Mouse (Mus musculus): Measurements from ENCODE around the gene Mecom. TPM values are rescaled to one million over a fixed set of nuclear protein-coding genes. Genes with fewer than 3 reads are reported as not detected.

Mecom gene
- polyA plus RNA-seq, 1 experiment from 2014 or later: 68.8 TPM

DNA sequence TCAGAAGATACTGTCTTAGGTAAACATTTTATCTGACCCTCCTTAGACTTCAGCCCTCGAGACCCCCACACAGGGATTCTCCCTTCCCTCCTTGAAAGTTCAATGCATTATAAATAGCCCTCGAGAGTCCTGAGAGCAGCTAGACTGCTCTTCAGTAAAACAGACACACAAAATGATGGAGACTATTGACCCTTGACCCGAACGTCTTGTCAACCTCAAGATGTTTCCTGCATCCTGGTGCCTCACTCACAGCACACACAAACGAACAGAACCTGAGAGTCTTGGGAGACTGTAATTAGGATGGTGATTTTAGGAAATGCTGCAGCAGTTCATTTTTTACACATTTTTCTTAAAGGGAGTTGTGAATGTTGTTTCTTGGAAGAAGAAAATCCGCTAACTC is 168.5 kb downstream of the Mecom start:
- no peak overlapping the region for H3K9ac ChIP-seq
- WGBS: 43% methylated on average over 6 of the region's 6 CpGs

DNA sequence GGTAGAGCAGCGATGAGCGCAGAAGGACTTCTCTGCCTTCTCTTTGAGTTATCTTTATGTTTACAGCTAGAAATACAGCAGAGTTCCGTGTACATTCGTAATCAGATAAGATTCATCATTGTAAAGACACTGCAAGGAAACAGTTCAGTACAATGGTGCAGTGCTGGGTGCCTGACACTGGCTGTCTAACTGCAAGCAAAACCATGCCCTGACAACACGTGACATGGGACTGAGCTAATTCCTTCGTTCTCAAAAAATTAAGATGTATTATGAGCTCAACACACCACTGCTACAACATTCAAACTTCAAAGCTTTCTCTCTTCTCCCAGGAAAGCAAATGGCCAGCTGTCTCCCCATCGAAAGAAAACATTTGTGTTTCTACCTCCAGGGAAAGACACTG is 176.3 kb downstream of the Mecom start:
- Histone ChIP-seq H3K36me3 (no peaks in the 10 kb centered on the region), H3K4me1 (peaks cover 13% of the 10 kb centered on the region), H3K9me3 (no peaks in the 10 kb centered on the region), H3K9ac (no peak overlapping the region), H3K4me3 (no peak overlapping the region), H3K27me3 (no peaks in the 10 kb centered on the region), H3K4me2 (peak overlapping the region; percentile 35), H3K27ac (no peak overlapping the region)
- no peak for ATAC-seq (ENCODE audit: borderline replicate concordance, extremely low read depth, low FRiP score, low TSS enrichment)
- 30% methylated on average over 7 of the region's 7 CpGs for WGBS

More for the DNA sequence above, 168.5 kb downstream of the Mecom start:
- H3K27me3 ChIP-seq: no peaks in the 10 kb centered on the region
- H3K4me2 ChIP-seq: no peak overlapping the region
- no peak for ATAC-seq (ENCODE audit: borderline replicate concordance, extremely low read depth, low FRiP score, low TSS enrichment)
- H3K27ac ChIP-seq: no peak overlapping the region
- H3K4me1 ChIP-seq: no peaks in the 10 kb centered on the region
- H3K36me3 ChIP-seq: no peaks in the 10 kb centered on the region
- no peak overlapping the region for H3K4me3 ChIP-seq
- H3K9me3 ChIP-seq: no peaks in the 10 kb centered on the region

DNA sequence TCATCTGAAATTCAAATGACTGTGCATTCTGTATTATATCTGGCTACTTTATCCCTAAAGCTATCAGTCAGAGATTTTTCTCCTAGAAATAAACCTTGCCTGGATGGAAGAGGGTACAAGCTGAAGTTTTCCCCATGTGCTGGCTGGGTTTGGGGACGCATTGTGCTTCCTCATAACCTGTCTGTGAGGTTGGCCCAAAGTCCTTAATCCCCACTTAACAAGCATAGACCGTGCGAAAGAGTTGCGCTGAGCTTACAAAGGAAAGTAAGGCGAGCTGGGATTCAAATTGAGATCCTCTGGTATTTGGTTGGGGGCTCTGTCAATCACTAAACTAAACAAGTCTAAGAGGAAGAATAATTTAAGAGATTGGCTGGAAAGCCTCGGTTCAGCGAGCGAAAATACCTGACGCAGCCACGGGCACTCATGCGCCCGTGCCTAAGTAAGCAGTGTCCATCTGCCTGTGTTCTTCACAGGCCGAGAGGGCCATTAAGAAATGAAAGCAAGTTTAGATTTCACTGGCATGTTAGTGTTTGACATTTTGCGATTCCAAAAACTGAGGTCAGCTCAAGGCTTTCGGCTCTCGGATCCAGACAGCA is 176.8 kb downstream of the Mecom start:
- Histone ChIP-seq H3K36me3 (no peaks in the 10 kb centered on the region), H3K27ac (no peak overlapping the region), H3K4me3 (no peak overlapping the region), H3K4me2 (peak overlapping the region; percentile 35), H3K9me3 (no peaks in the 10 kb centered on the region), H3K4me1 (peaks cover 13% of the 10 kb centered on the region), H3K27me3 (no peaks in the 10 kb centered on the region), H3K9ac (no peak overlapping the region)
- 40% methylated on average over 16 of the region's 16 CpGs for WGBS
- no peak for ATAC-seq (ENCODE audit: borderline replicate concordance, extremely low read depth, low FRiP score, low TSS enrichment)

DNA sequence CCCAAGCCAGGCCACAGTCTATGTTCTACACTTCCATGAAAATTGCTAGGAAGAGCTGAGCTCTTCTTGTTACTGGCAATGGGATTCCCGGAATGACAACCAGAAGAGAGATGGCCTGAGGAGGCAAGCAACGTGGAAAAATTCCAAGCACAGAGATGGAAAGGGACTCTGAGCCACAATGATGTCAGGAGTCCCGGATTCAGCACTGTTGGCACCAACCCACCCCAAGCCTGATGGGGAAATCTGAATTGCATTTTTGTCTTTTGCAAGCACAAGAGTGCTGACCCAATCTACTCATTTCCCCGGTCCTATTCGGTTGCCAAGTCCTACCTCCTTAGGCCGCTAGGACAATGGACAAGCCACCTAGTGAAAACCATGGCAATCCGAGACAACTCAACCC is 181.2 kb downstream of the Mecom start:
- no peak for ATAC-seq (ENCODE audit: borderline replicate concordance, extremely low read depth, low FRiP score, low TSS enrichment)
- WGBS: 79% methylated on average over 7 of the region's 7 CpGs

DNA sequence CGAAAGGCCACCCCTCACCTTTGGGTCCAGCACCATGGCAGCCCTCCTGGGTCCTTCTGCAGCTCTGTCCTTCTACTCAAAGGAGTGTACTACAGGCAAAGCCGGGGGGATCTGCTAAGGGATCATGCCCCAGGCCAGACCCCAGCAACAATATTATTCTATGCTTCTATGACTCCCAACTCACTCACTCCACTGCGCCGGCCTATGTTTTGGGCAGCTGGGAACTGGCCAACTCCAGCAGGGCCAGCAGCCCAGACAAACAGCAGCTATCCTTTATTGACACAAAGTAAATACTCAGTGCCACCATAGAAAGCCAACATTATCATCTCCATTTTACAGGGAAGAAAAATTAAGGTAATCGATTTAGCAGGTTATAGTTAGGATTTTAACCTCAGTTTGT is 186.6 kb downstream of the Mecom start:
- Histone ChIP-seq H3K4me1 (peaks cover 11% of the 10 kb centered on the region; the same call in 1 of the 2 replicates), H3K36me3 (no peaks in the 10 kb centered on the region), H3K27ac (no peak overlapping the region), H3K27me3 (no peaks in the 10 kb centered on the region), H3K9ac (no peak overlapping the region), H3K4me3 (no peak overlapping the region), H3K9me3 (no peaks in the 10 kb centered on the region), H3K4me2 (no peak overlapping the region)
- 64% methylated on average over 5 of the region's 5 CpGs for WGBS
- no peak for ATAC-seq (ENCODE audit: borderline replicate concordance, extremely low read depth, low FRiP score, low TSS enrichment)

More for the DNA sequence above, 181.2 kb downstream of the Mecom start:
- Histone ChIP-seq H3K4me1 (peaks cover 6% of the 10 kb centered on the region), H3K36me3 (no peaks in the 10 kb centered on the region), H3K27me3 (no peaks in the 10 kb centered on the region), H3K9ac (no peak overlapping the region), H3K4me3 (no peak overlapping the region), H3K4me2 (no peak overlapping the region), H3K9me3 (no peaks in the 10 kb centered on the region), H3K27ac (no peak overlapping the region)

DNA sequence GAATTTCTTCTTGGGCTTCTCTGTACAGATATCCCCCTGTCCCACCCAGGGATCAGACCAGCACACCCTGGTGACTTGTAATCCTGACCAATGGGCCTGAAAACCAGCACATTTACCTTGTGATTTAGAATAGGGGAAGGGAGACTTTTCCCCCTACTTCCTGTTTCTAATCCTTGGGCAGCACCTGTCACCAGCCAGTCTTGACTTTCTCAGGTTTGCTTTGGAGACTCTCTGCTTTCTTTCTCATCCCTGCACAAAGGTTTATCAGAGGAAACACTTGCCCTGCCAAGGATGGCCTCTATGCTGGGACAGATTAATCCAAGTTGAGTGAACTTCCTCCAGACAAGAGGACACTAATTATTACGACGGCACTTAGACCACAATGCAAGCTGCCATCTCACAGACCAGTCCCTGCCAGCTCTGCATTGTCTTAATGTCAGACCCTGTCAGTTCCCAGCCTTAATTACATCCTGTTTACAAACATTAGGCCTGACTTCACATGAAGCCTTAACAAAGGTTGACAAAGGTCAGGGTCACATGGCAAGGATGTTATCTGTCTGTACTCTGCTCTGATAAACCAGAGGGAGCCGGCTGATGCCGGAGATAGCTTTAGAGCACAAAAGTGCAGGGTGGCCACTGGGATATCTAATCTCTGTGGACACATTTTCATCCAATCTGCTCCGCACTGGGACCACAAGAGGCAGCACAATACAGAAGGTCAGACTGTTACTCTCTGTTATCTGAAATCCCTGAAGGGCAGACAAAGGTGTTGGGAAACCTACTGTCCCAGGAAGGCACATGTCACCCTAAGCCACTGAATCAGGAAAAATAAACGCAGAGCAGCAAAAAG is 193.7 kb downstream of the Mecom start:
- H3K4me2 ChIP-seq: no peak overlapping the region
- ATAC-seq (ENCODE audit: borderline replicate concordance, extremely low read depth, low FRiP score, low TSS enrichment): peak; percentile 73
- H3K9me3 ChIP-seq: no peaks in the 10 kb centered on the region
- no peaks in the 10 kb centered on the region for H3K27me3 ChIP-seq
- H3K36me3 ChIP-seq: no peaks in the 10 kb centered on the region
- H3K4me3 ChIP-seq: no peak overlapping the region
- 26% methylated on average over 6 of the region's 6 CpGs for WGBS
- H3K27ac ChIP-seq: 0 out of 2 replicates have a peak overlapping the region, but pooled peaks have one; percentile 0
- no peak overlapping the region for H3K9ac ChIP-seq
- 0 out of 2 replicates have a peak, but pooled peaks cover 3% of the 10 kb centered on the region for H3K4me1 ChIP-seq

DNA sequence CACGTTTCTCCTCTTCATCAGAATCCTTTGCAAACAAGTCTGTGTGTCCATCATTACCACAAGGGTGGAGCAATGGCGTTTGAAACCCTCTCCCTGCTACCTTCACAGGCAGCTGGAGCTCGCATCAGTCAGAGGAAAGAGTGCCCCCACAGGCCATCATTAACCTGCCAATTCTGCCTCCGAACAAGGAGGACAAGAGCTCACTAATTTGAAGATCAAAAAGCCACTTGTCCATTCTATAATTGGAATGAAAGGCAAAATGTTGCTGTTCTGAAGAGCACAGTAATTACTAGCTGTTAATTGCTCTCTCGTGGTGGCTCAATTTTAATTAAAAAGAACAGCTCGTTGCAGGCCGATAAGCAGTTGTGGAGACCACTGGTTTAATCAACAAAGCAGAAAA is 198.5 kb downstream of the Mecom start:
- Histone ChIP-seq H3K4me1 (0 out of 2 replicates have a peak, but pooled peaks cover 3% of the 10 kb centered on the region), H3K36me3 (no peaks in the 10 kb centered on the region), H3K4me2 (no peak overlapping the region), H3K9me3 (no peaks in the 10 kb centered on the region), H3K27me3 (no peaks in the 10 kb centered on the region), H3K27ac (no peak overlapping the region), H3K4me3 (no peak overlapping the region), H3K9ac (no peak overlapping the region)
- 51% methylated on average over 7 of the region's 7 CpGs for WGBS
- no peak for ATAC-seq (ENCODE audit: borderline replicate concordance, extremely low read depth, low FRiP score, low TSS enrichment)

DNA sequence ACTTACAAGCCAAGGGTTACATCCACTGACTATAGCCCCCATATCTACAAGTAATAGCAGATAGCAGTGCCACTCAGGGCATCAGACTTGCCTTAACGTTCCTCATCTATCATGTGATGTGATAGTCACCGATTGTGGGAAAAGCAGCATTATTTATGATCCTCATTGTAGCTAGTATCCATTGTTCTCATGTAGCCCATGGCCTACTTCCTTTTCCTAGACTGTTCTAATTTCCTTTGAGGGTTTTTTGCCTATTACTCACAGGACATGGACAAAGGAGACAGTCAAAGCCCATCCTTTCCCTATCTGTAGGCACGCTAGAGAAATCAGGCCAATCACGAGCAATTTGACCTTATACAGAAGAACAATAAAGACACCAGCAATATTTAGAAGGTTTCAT is 203.7 kb downstream of the Mecom start:
- WGBS: 76% methylated on average over 4 of the region's 4 CpGs
- no peaks in the 10 kb centered on the region for H3K4me1 ChIP-seq

DNA sequence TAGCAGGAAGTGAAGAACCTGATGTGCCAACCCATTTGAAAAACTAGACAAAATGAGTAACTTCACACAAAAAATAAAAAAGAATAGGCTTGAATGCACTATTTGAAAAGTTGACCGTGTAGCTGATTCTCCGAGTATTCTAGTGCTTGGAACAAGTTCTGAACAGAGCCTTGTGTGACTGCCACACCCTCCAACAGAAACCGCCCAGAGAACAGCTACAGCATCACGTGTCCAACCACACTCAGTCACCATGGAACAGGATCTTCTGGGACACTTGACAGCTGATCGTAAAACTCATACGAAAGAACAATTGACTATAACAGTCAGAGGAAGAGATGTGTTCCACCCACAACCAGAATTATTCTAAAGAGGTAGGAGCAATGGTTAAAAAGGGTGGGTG is 215.5 kb downstream of the Mecom start:
- H3K27ac ChIP-seq: no peak overlapping the region
- H3K4me2 ChIP-seq: no peak overlapping the region
- H3K9me3 ChIP-seq: no peaks in the 10 kb centered on the region
- no peaks in the 10 kb centered on the region for H3K36me3 ChIP-seq
- H3K27me3 ChIP-seq: no peaks in the 10 kb centered on the region
- no peak overlapping the region for H3K9ac ChIP-seq
- WGBS: 83% methylated on average over 6 of the region's 6 CpGs
- no peak for ATAC-seq (ENCODE audit: borderline replicate concordance, extremely low read depth, low FRiP score, low TSS enrichment)
- H3K4me3 ChIP-seq: no peak overlapping the region
- H3K4me1 ChIP-seq: 0 out of 2 replicates have a peak, but pooled peaks cover 3% of the 10 kb centered on the region

More for the DNA sequence above, 203.7 kb downstream of the Mecom start:
- H3K36me3 ChIP-seq: no peaks in the 10 kb centered on the region
- no peak overlapping the region for H3K4me3 ChIP-seq
- no peaks in the 10 kb centered on the region for H3K9me3 ChIP-seq
- no peak for ATAC-seq (ENCODE audit: borderline replicate concordance, extremely low read depth, low FRiP score, low TSS enrichment)
- H3K27ac ChIP-seq: no peak overlapping the region
- no peak overlapping the region for H3K4me2 ChIP-seq
- H3K9ac ChIP-seq: no peak overlapping the region
- H3K27me3 ChIP-seq: no peaks in the 10 kb centered on the region

DNA sequence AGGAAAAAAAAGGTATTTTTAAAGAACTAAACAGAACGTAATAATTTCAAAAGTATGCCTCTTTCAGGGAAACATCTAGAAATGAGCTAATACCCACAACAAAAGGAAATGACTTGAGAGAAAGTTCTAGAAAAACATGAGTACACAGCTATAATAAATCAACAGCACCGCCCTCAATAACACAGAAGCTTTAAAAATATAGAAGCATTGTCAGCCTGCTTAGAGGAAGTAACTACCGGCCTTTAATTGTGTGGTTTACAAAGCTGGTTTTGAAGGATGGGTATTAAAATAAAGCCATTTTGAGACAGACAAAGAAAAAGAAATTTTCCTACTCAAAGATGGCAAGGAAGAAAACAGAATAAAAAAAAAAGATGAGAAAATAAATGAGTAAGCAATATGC is 217.3 kb downstream of the Mecom start:
- no peak for ATAC-seq (ENCODE audit: borderline replicate concordance, extremely low read depth, low FRiP score, low TSS enrichment)
- Histone ChIP-seq H3K27ac (no peak overlapping the region), H3K9me3 (no peaks in the 10 kb centered on the region), H3K4me3 (no peak overlapping the region), H3K9ac (no peak overlapping the region), H3K27me3 (no peaks in the 10 kb centered on the region), H3K4me1 (0 out of 2 replicates have a peak, but pooled peaks cover 3% of the 10 kb centered on the region), H3K36me3 (no peaks in the 10 kb centered on the region), H3K4me2 (no peak overlapping the region)
- 68% methylated on average over 3 of the region's 3 CpGs for WGBS

DNA sequence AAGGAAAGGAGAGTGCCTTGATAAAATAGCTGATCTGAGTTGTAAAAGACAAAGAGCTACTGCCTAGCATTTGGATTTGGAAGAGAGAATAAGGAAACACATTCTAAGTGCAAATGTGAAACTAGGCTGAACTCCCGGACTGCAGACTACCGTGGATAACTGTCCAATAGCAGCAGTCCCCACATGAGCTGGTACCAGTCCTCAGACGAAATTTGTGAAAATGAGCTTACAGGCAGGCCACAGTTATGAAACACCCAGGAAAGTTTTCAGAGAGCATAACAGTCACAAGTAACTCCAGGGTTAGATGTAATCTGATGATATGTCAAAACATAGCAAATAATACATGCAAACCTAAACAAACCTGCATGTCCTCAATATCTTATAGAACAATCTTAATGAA is 217.8 kb downstream of the Mecom start:
- H3K9ac ChIP-seq: no peak overlapping the region
- 51% methylated on average over 3 of the region's 3 CpGs for WGBS
- no peaks in the 10 kb centered on the region for H3K27me3 ChIP-seq
- H3K36me3 ChIP-seq: no peaks in the 10 kb centered on the region
- ATAC-seq (ENCODE audit: borderline replicate concordance, extremely low read depth, low FRiP score, low TSS enrichment): no peak
- no peak overlapping the region for H3K4me2 ChIP-seq
- 0 out of 2 replicates have a peak, but pooled peaks cover 3% of the 10 kb centered on the region for H3K4me1 ChIP-seq
- no peak overlapping the region for H3K4me3 ChIP-seq
- no peak overlapping the region for H3K27ac ChIP-seq
- H3K9me3 ChIP-seq: no peaks in the 10 kb centered on the region

DNA sequence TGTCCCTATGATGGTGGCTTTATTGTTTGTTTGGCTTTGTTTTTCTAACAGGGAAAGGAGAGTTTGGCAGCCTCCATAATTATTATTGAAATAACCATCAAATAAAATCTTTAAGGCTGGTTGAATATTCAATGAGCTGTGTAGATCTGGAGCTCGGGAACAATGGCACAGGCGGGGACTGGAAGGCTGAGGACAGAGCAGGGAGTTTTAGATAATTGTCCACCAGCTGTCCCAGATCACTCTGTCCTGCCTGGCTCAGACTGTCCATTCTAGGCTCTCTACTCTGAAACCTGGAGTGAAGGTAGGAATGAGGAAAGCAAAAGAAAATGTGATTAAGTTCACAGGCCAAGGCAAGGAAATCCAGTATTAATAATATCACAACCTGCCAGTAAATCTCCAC is 232.9 kb downstream of the Mecom start:
- Histone ChIP-seq H3K4me1 (peaks cover 5% of the 10 kb centered on the region; the same call in 1 of the 2 replicates), H3K27me3 (no peaks in the 10 kb centered on the region), H3K36me3 (no peaks in the 10 kb centered on the region), H3K27ac (no peak overlapping the region), H3K4me3 (no peak overlapping the region), H3K9ac (no peak overlapping the region), H3K4me2 (no peak overlapping the region), H3K9me3 (no peaks in the 10 kb centered on the region)
- no peak for ATAC-seq (ENCODE audit: borderline replicate concordance, extremely low read depth, low FRiP score, low TSS enrichment)
- WGBS: 73% methylated on average over 2 of the region's 2 CpGs
